Mouse (Mus musculus): ENCODE measurements around the gene Il31ra. TPM values are rescaled to one million over a fixed set of nuclear protein-coding genes. Genes with fewer than 3 reads are reported as not detected.
"Not testable (repeated sequence)": the region's sequence is repeated elsewhere in the genome, so short reads cannot be mapped to it uniquely, and the experiment has no call there.

Gene Il31ra
- total RNA-seq (2014; rRNA removed; ENCODE audit: low replicate concordance), result not detected in 2 replicates
- polyA plus RNA-seq (2015; fragmentation: Nextera tagmentation; extraction: Ambion mirVana), result 0.05 TPM in 1 of 2 replicates, not detected in the other

- 92% methylated on average over 5 of the region's 8 CpGs for WGBS
- not testable (repeated sequence) for H3K9ac ChIP-seq (replicated peaks; ENCODE audit: low read depth, low read length); H3K4me3 ChIP-seq (ENCODE audit: low read depth, low read length); H3K27me3 ChIP-seq (ENCODE audit: control insufficient read depth, insufficient read depth, low read length); H3K4me2 ChIP-seq (ENCODE audit: low read depth, low read length); DNase-seq (ENCODE audit: low spot score); H3K36me3 ChIP-seq (replicated peaks; ENCODE audit: control insufficient read depth, insufficient read depth, low read length); H3K4me1 ChIP-seq (ENCODE audit: control insufficient read depth, insufficient read depth); H3K27ac ChIP-seq (ENCODE audit: low read depth); ATAC-seq (ENCODE audit: insufficient read depth, low read depth); H3K9me3 ChIP-seq (replicated peaks; ENCODE audit: control insufficient read depth, low read length)
Observed at GRCm38 (mm10) chr13:112594260-112594659, at the start of gene Il31ra. Il31ra (minus strand) TSS chr13:112594360.

- ATAC-seq (ENCODE audit: insufficient read depth, low read depth), result no peak
- no peak for TF ChIP-seq EP300 (IDR thresholded peaks at IDR 0.05; ENCODE audit: low read depth)
- TF ChIP-seq CTCF (IDR thresholded peaks at IDR 0.05; ENCODE audit: low read depth), result no peak
Observed at GRCm38 (mm10) chr13:112642897-112643296, 48.7 kb upstream of the Il31ra start.

GRCm38 (mm10) chr13:112639111-112639510 lies 45.0 kb upstream of the Il31ra start:
- ATAC-seq (ENCODE audit: insufficient read depth, low read depth) (no peak), DNase-seq (ENCODE audit: low spot score) (no peak)
- H3K36me3 ChIP-seq (replicated peaks; ENCODE audit: control insufficient read depth, insufficient read depth, low read length), result no peaks in the 10 kb centered on the region
- H3K27ac ChIP-seq (ENCODE audit: low read depth), result no peak overlapping the region
- 53% methylated on average over 4 of the region's 4 CpGs for WGBS
- no peaks in the 10 kb centered on the region for H3K9me3 ChIP-seq (replicated peaks; ENCODE audit: control insufficient read depth, low read length)
- TF ChIP-seq EP300 (IDR thresholded peaks at IDR 0.05; ENCODE audit: low read depth), result no peak
- no peak for TF ChIP-seq CTCF (IDR thresholded peaks at IDR 0.05; ENCODE audit: low read depth)
- no peaks in the 10 kb centered on the region for H3K4me1 ChIP-seq (ENCODE audit: control insufficient read depth, insufficient read depth)
- H3K27me3 ChIP-seq (ENCODE audit: control insufficient read depth, insufficient read depth, low read length), result no peaks in the 10 kb centered on the region
- no peak overlapping the region for H3K4me2 ChIP-seq (ENCODE audit: low read depth, low read length)
- H3K9ac ChIP-seq (replicated peaks; ENCODE audit: low read depth, low read length), result no peak overlapping the region
- H3K4me3 ChIP-seq (ENCODE audit: low read depth, low read length), result no peak overlapping the region

More at GRCm38 (mm10) chr13:112642897-112643296, 48.7 kb upstream of the Il31ra start:
- Histone ChIP-seq H3K27ac (ENCODE audit: low read depth) (no peak overlapping the region), H3K4me2 (ENCODE audit: low read depth, low read length) (no peak overlapping the region), H3K36me3 (replicated peaks; ENCODE audit: control insufficient read depth, insufficient read depth, low read length) (no peaks in the 10 kb centered on the region), H3K27me3 (ENCODE audit: control insufficient read depth, insufficient read depth, low read length) (no peaks in the 10 kb centered on the region), H3K9ac (replicated peaks; ENCODE audit: low read depth, low read length) (no peak overlapping the region), H3K4me1 (ENCODE audit: control insufficient read depth, insufficient read depth) (no peaks in the 10 kb centered on the region), H3K4me3 (ENCODE audit: low read depth, low read length) (no peak overlapping the region), H3K9me3 (replicated peaks; ENCODE audit: control insufficient read depth, low read length) (no peaks in the 10 kb centered on the region)
- 86% methylated on average over 3 of the region's 3 CpGs for WGBS
- DNase-seq (ENCODE audit: low spot score), result no peak

- no peak for DNase-seq (ENCODE audit: low spot score)
- H3K36me3 ChIP-seq (replicated peaks; ENCODE audit: control insufficient read depth, insufficient read depth, low read length), result no peaks in the 10 kb centered on the region
- H3K9me3 ChIP-seq (replicated peaks; ENCODE audit: control insufficient read depth, low read length), result no peaks in the 10 kb centered on the region
- no peak overlapping the region for H3K4me2 ChIP-seq (ENCODE audit: low read depth, low read length)
- no peak overlapping the region for H3K27ac ChIP-seq (ENCODE audit: low read depth)
- H3K9ac ChIP-seq (replicated peaks; ENCODE audit: low read depth, low read length), result no peak overlapping the region
- H3K27me3 ChIP-seq (ENCODE audit: control insufficient read depth, insufficient read depth, low read length), result no peaks in the 10 kb centered on the region
- H3K4me1 ChIP-seq (ENCODE audit: control insufficient read depth, insufficient read depth), result no peaks in the 10 kb centered on the region
- WGBS, result 35% methylated on average over 3 of the region's 3 CpGs
- H3K4me3 ChIP-seq (ENCODE audit: low read depth, low read length), result no peak overlapping the region
- no peak for ATAC-seq (ENCODE audit: insufficient read depth, low read depth)
- TF ChIP-seq EP300 (IDR thresholded peaks at IDR 0.05; ENCODE audit: low read depth) (no peak), CTCF (IDR thresholded peaks at IDR 0.05; ENCODE audit: low read depth) (no peak)
Observed at GRCm38 (mm10) chr13:112636498-112636897, 42.3 kb upstream of the Il31ra start.

- TF ChIP-seq CTCF (IDR thresholded peaks at IDR 0.05; ENCODE audit: low read depth), result no peak
- TF ChIP-seq EP300 (IDR thresholded peaks at IDR 0.05; ENCODE audit: low read depth), result no peak
Observed at GRCm38 (mm10) chr13:112635174-112635837, 41.1 kb upstream of the Il31ra start.

GRCm38 (mm10) chr13:112625566-112625965 lies 31.4 kb upstream of the Il31ra start:
- no peaks in the 10 kb centered on the region for H3K36me3 ChIP-seq (replicated peaks; ENCODE audit: control insufficient read depth, insufficient read depth, low read length)
- TF ChIP-seq EP300 (IDR thresholded peaks at IDR 0.05; ENCODE audit: low read depth), result no peak
- no peak for TF ChIP-seq CTCF (IDR thresholded peaks at IDR 0.05; ENCODE audit: low read depth)
- H3K4me2 ChIP-seq (ENCODE audit: low read depth, low read length), result no peak overlapping the region
- H3K27ac ChIP-seq (ENCODE audit: low read depth), result no peak overlapping the region
- no peaks in the 10 kb centered on the region for H3K4me1 ChIP-seq (ENCODE audit: control insufficient read depth, insufficient read depth)
- no peaks in the 10 kb centered on the region for H3K27me3 ChIP-seq (ENCODE audit: control insufficient read depth, insufficient read depth, low read length)
- H3K4me3 ChIP-seq (ENCODE audit: low read depth, low read length), result no peak overlapping the region
- DNase-seq (ENCODE audit: low spot score) (no peak), ATAC-seq (ENCODE audit: insufficient read depth, low read depth) (no peak)
- H3K9me3 ChIP-seq (replicated peaks; ENCODE audit: control insufficient read depth, low read length), result no peaks in the 10 kb centered on the region
- H3K9ac ChIP-seq (replicated peaks; ENCODE audit: low read depth, low read length), result no peak overlapping the region

More at GRCm38 (mm10) chr13:112635174-112635837, 41.1 kb upstream of the Il31ra start:
- 55% methylated on average over 7 of the region's 7 CpGs for WGBS
- Histone ChIP-seq H3K4me1 (ENCODE audit: control insufficient read depth, insufficient read depth) (no peaks in the 10 kb centered on the region), H3K36me3 (replicated peaks; ENCODE audit: control insufficient read depth, insufficient read depth, low read length) (no peaks in the 10 kb centered on the region), H3K27me3 (ENCODE audit: control insufficient read depth, insufficient read depth, low read length) (no peaks in the 10 kb centered on the region), H3K9me3 (replicated peaks; ENCODE audit: control insufficient read depth, low read length) (no peaks in the 10 kb centered on the region), H3K27ac (ENCODE audit: low read depth) (no peak overlapping the region), H3K4me3 (ENCODE audit: low read depth, low read length) (no peak overlapping the region), H3K4me2 (ENCODE audit: low read depth, low read length) (no peak overlapping the region), H3K9ac (replicated peaks; ENCODE audit: low read depth, low read length) (no peak overlapping the region)
- no peak for DNase-seq (ENCODE audit: low spot score)
- ATAC-seq (ENCODE audit: insufficient read depth, low read depth), result no peak

All from heart, postnatal 0 days (tissue).